Mouse (Mus musculus) forebrain, embryonic 13.5 days (tissue): Measurements from ENCODE around the gene Casp6. TPM values are rescaled to one million over a fixed set of nuclear protein-coding genes. Genes with fewer than 3 reads are reported as not detected.

Experiments used
- ATAC-seq: fragments of 200-750 bp; cut with Nextera tagmentation; 2 replicates; pipeline ENCODE4 v1.8.0; 2017
- H3K27ac ChIP-seq: fragments of 300-500 bp; sonication (generic); 2 replicates; pipeline ENCODE4 v1.5.1; 2015; ENCODE audit warnings: inconsistent platforms, mild to moderate bottlenecking, moderate library complexity
- H3K27me3 ChIP-seq: fragments of 300-500 bp; sonication (generic); 2 replicates; pipeline ENCODE4 v1.6.1; 2015; ENCODE audit warnings: mild to moderate bottlenecking, inconsistent platforms
- H3K36me3 ChIP-seq: fragments of 300-500 bp; sonication (generic); 2 replicates; pipeline ENCODE4 v1.6.1; 2015; ENCODE audit warnings: mild to moderate bottlenecking, inconsistent platforms; ENCODE audit not compliant: poor library complexity, severe bottlenecking
- H3K4me1 ChIP-seq: fragments of 300-500 bp; sonication (generic); 2 replicates; pipeline ENCODE4 v1.6.1; 2015; ENCODE audit warnings: inconsistent platforms
- H3K4me2 ChIP-seq: fragments of 300-500 bp; sonication (generic); 2 replicates; pipeline ENCODE4 v1.6.1; 2015; ENCODE audit warnings: inconsistent platforms, mild to moderate bottlenecking, moderate library complexity
- H3K4me3 ChIP-seq: fragments of 300-500 bp; sonication (generic); 2 replicates; pipeline ENCODE4 v1.5.1; 2015; ENCODE audit warnings: mild to moderate bottlenecking, inconsistent platforms
- H3K9ac ChIP-seq: fragments of 300-500 bp; sonication (generic); 2 replicates; pipeline ENCODE4 v1.6.1; 2015; ENCODE audit warnings: mild to moderate bottlenecking, inconsistent platforms
- H3K9me3 ChIP-seq: fragments of 300-500 bp; sonication (generic); replicated peaks from 2 replicates; pipeline ENCODE4 v1.6.1; 2016; ENCODE audit warnings: inconsistent platforms
- WGBS: fragments of 180-500 bp; shearing (Covaris S2); methylation state at CpG from one replicate; pipeline ENCODE4 v1.1.7; 2015; 5-methylcytosine and 5-hydroxymethylcytosine counted together
- polyA plus RNA-seq: library from polyadenylated mRNA; unstranded; fragments of >200 nt; fragmentation: Nextera tagmentation; extraction: Ambion mirVana; gene quantifications from 2 replicates; pipeline ENCODE4 v1.2.1, GENCODE M21; 2015

The Casp6 gene
- polyA plus RNA-seq, 1 experiment from 2014 or later: 44.8 TPM

- no peak for ATAC-seq
- H3K4me2 ChIP-seq: no peak overlapping the region
- H3K4me3 ChIP-seq: no peak overlapping the region
- no peaks in the 10 kb centered on the region for H3K27me3 ChIP-seq
- H3K9me3 ChIP-seq: no peaks in the 10 kb centered on the region
- no peaks in the 10 kb centered on the region for H3K4me1 ChIP-seq
- 89% methylated on average over 5 of the region's 5 CpGs for WGBS
- H3K27ac ChIP-seq: no peak overlapping the region
- H3K36me3 ChIP-seq: peaks cover 27% of the 10 kb centered on the region
- H3K9ac ChIP-seq: no peak overlapping the region
These were observed 9.2 kb upstream of the Casp6 start for GRCm38 (mm10) chr3:129892003-129892402.

- Histone ChIP-seq H3K4me1 (no peaks in the 10 kb centered on the region), H3K9me3 (no peaks in the 10 kb centered on the region), H3K4me3 (no peak overlapping the region), H3K9ac (no peak overlapping the region), H3K27ac (no peak overlapping the region), H3K36me3 (peaks cover 27% of the 10 kb centered on the region), H3K4me2 (no peak overlapping the region), H3K27me3 (no peaks in the 10 kb centered on the region)
- 94% methylated on average over 3 of the region's 3 CpGs for WGBS
- ATAC-seq: no peak
These were observed 8.1 kb upstream of the Casp6 start for GRCm38 (mm10) chr3:129893143-129893542.

- Histone ChIP-seq H3K4me1 (peaks cover 4% of the 10 kb centered on the region), H3K27me3 (no peaks in the 10 kb centered on the region), H3K27ac (no peak overlapping the region), H3K4me2 (no peak overlapping the region), H3K9ac (no peak overlapping the region), H3K4me3 (no peak overlapping the region), H3K36me3 (peaks cover 14% of the 10 kb centered on the region; the same call in 1 of the 2 replicates), H3K9me3 (no peaks in the 10 kb centered on the region)
- WGBS: 87% methylated on average over 6 of the region's 6 CpGs
- ATAC-seq: no peak
These were observed 4.6 kb upstream of the Casp6 start for GRCm38 (mm10) chr3:129896591-129896990.

DNA sequence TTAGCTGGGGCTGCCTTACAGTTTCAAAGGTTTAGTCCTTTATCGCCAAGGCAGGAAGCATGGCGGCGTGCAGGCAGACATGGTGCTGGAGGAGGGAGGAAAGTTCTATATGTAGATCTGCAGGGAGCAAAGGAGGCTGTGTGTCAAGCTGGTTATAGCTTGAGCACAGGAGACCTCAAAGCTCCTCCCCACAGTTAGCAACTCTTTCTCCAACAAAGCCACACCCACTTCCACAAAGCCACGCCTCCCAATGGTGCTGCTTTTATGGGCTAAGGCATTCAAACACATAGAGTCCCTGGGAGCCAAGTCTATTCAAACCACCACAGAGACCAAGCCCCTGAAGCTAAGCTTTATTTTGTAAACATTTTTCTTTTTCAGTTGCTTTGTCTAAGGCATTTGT is 2.3 kb upstream of the Casp6 start:
- no peak overlapping the region for H3K9ac ChIP-seq
- ATAC-seq: no peak
- no peak overlapping the region for H3K4me3 ChIP-seq
- no peak overlapping the region for H3K27ac ChIP-seq
- no peak overlapping the region for H3K4me2 ChIP-seq
- peaks cover 13% of the 10 kb centered on the region for H3K4me1 ChIP-seq
- H3K9me3 ChIP-seq: no peaks in the 10 kb centered on the region
- WGBS: 61% methylated on average over 4 of the region's 4 CpGs
- H3K27me3 ChIP-seq: no peaks in the 10 kb centered on the region
- no peaks in the 10 kb centered on the region for H3K36me3 ChIP-seq

DNA sequence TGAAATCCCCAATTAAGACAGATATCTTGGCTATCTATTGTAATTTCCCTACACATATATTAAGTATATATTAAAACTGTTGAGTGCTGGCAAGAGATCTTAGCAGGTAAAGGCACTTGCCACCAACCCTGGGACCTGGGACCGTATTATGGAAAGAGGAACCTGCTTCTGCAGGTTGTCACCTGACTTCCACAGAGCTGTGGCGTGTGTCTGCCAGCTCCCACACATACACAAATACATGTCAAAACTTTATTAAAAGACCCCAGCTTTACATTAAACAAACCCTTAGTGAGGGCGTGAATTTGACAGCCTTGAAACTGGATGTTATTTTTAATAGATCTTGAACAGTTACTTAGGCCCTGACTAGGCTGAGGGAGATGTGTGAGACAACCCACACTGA is 2.1 kb downstream of the Casp6 start:
- H3K4me1 ChIP-seq: peaks cover 13% of the 10 kb centered on the region
- WGBS: 96% methylated on average over 3 of the region's 3 CpGs
- H3K4me2 ChIP-seq: no peak overlapping the region
- H3K27me3 ChIP-seq: no peaks in the 10 kb centered on the region
- no peak for ATAC-seq
- H3K27ac ChIP-seq: no peak overlapping the region
- peaks cover 7% of the 10 kb centered on the region for H3K36me3 ChIP-seq
- H3K9me3 ChIP-seq: no peaks in the 10 kb centered on the region
- H3K4me3 ChIP-seq: no peak overlapping the region
- H3K9ac ChIP-seq: no peak overlapping the region

GRCm38 (mm10) chr3:129903866-129904265 is 2.6 kb downstream of the Casp6 start:
- no peak overlapping the region for H3K4me2 ChIP-seq
- no peak for ATAC-seq
- 91% methylated on average over 8 of the region's 8 CpGs for WGBS
- peaks cover 13% of the 10 kb centered on the region for H3K4me1 ChIP-seq
- H3K27ac ChIP-seq: no peak overlapping the region
- no peaks in the 10 kb centered on the region for H3K9me3 ChIP-seq
- H3K4me3 ChIP-seq: no peak overlapping the region
- H3K36me3 ChIP-seq: peaks cover 12% of the 10 kb centered on the region
- no peak overlapping the region for H3K9ac ChIP-seq
- H3K27me3 ChIP-seq: no peaks in the 10 kb centered on the region

DNA sequence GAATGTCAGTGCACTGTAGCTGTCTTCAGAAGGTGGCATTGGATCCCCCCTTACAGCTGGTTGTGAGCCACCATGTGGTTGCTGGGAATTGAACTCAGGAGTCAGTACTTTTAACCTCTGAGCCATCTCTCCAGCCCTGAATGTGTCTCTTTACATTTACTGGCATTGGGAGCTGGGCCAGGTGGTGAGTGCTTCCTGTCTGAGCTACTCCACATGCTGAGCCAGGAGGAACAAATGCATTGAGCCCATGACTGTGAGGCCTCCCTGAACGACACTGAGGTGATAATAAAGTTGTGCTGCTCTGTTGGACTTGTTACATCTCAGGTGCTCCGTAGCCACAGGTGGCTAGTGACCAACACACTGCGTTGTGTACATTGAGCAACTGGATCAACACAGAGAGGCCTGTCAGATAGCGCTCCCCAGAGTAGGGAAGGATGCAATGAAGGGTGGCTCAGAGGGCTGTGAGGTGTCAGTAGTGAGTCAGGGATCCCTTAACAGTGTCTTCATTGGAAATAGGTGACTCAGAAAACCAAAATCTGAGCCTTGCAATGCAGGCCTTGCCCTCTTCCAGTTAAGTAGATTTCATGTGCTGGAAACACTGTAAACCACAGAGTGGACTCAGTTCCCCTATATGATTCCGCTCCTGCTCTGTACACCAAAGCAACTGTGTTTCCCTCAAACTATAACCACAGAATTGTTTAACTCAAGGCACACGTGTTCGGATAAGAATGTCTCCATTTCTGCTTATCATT is 3.3 kb downstream of the Casp6 start:
- 94% methylated on average over 7 of the region's 7 CpGs for WGBS
- H3K36me3 ChIP-seq: peaks cover 19% of the 10 kb centered on the region
- no peak overlapping the region for H3K9ac ChIP-seq
- H3K4me3 ChIP-seq: no peak overlapping the region
- no peaks in the 10 kb centered on the region for H3K27me3 ChIP-seq
- H3K4me1 ChIP-seq: peaks cover 13% of the 10 kb centered on the region
- no peak overlapping the region for H3K27ac ChIP-seq
- no peaks in the 10 kb centered on the region for H3K9me3 ChIP-seq
- ATAC-seq: no peak
- H3K4me2 ChIP-seq: no peak overlapping the region

DNA sequence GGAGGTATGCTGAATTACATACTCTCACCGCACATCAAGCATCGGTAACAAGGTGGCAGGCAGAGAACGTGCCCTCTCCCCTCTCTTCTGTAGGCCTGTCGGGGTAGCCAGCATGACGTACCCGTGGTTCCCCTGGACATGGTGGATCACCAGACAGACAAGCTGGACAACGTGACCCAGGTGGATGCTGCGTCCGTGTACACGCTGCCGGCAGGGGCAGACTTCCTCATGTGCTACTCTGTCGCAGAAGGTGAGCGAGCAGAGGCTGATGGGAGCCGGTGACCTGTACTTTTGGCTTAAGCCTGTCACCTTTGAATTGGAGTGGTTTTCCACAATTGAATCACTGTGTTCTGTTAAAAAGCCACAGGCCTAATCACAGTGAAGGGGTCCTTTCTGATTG is 10.8 kb downstream of the Casp6 start:
- no peaks in the 10 kb centered on the region for H3K27me3 ChIP-seq
- WGBS: 95% methylated on average over 14 of the region's 14 CpGs
- no peak overlapping the region for H3K9ac ChIP-seq
- no peak overlapping the region for H3K27ac ChIP-seq
- no peak overlapping the region for H3K4me2 ChIP-seq
- H3K4me3 ChIP-seq: no peak overlapping the region
- ATAC-seq: no peak
- no peaks in the 10 kb centered on the region for H3K4me1 ChIP-seq
- peaks cover 46% of the 10 kb centered on the region for H3K36me3 ChIP-seq
- H3K9me3 ChIP-seq: no peaks in the 10 kb centered on the region

- no peak overlapping the region for H3K9ac ChIP-seq
- ATAC-seq: no peak
- H3K36me3 ChIP-seq: peaks cover 43% of the 10 kb centered on the region
- peaks cover under 1% of the 10 kb centered on the region; the same call in 1 of the 2 replicates for H3K4me1 ChIP-seq
- H3K9me3 ChIP-seq: no peaks in the 10 kb centered on the region
- 92% methylated on average over 13 of the region's 13 CpGs for WGBS
- H3K27me3 ChIP-seq: no peaks in the 10 kb centered on the region
- H3K4me2 ChIP-seq: no peak overlapping the region
- no peak overlapping the region for H3K27ac ChIP-seq
- no peak overlapping the region for H3K4me3 ChIP-seq
These were observed 12.0 kb downstream of the Casp6 start for GRCm38 (mm10) chr3:129913241-129913640.

DNA sequence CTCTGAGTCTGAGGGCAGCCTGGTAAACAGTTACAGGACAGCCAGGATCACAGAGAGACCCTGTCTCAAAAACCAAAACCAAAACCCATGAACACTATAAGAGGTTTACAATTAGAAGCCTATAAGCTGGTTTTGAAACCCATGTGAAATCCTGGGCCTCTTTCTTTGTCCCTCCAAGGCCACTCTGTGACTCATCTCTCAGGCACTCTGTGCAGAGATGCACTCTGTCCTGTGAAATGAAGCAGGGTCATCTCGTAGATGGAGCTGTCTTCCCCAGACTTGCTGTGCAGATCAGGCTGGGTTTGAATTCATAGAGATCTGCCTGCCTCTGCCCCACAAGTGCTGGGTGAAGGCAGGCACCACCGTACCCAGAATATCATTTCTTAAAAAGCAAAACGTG is 16.2 kb downstream of the Casp6 start:
- Histone ChIP-seq H3K9me3 (no peaks in the 10 kb centered on the region), H3K4me2 (no peak overlapping the region), H3K4me1 (peaks cover 5% of the 10 kb centered on the region; the same call in 1 of the 2 replicates), H3K36me3 (peaks cover 13% of the 10 kb centered on the region; the same call in 1 of the 2 replicates), H3K4me3 (no peak overlapping the region), H3K27ac (no peak overlapping the region), H3K27me3 (no peaks in the 10 kb centered on the region), H3K9ac (no peak overlapping the region)
- 79% methylated on average over 3 of the region's 3 CpGs for WGBS
- no peak for ATAC-seq

DNA sequence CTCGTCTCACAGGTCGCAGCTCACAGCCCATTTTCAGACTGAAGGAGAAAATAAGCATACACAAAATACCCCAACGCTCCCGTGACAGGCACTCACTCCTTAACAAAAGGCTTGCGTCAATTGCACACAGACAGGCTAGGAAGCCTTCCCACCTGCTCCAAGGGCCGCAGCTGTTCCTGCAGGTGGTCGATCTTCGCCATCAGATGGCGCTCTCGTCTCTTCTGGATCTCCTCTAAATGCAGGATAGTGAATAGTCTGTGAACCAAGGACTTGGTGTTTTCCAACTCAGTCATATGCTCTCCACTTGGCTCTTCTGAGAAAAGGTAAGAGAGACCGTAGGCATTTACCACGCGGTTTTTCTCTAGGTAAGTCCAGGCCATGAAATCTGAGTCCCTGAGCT is 17.2 kb downstream of the Casp6 start:
- Histone ChIP-seq H3K9ac (no peak overlapping the region), H3K4me2 (no peak overlapping the region), H3K36me3 (peaks cover 8% of the 10 kb centered on the region; the same call in 1 of the 2 replicates), H3K4me1 (peaks cover 5% of the 10 kb centered on the region; the same call in 1 of the 2 replicates), H3K27ac (no peak overlapping the region), H3K27me3 (no peaks in the 10 kb centered on the region), H3K4me3 (no peak overlapping the region), H3K9me3 (no peaks in the 10 kb centered on the region)
- peak; percentile 93 for ATAC-seq
- WGBS: 13% methylated on average over 13 of the region's 13 CpGs

DNA sequence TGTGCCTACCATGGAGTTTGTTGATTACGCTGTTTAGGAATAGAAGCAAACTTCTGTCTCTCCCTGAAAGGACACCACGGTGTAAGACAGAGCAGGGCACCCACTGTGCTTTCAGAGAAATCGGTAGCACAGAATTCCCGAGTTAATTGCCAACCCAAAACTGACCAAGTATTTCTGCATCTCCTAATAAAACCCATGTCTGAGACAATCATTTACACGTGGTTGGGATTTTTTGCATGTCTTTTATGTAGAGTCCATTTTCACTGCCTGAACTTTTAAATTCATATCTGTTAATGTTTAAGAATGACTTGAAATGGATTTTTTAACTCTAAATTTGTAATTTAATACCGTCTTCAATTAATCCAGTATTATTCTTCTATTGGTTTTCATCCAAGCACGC is 22.4 kb downstream of the Casp6 start:
- Histone ChIP-seq H3K9ac (no peak overlapping the region), H3K4me1 (peaks cover 1% of the 10 kb centered on the region; the same call in 1 of the 2 replicates), H3K36me3 (no peaks in the 10 kb centered on the region), H3K27me3 (no peaks in the 10 kb centered on the region), H3K9me3 (no peaks in the 10 kb centered on the region), H3K4me3 (no peak overlapping the region), H3K4me2 (no peak overlapping the region), H3K27ac (no peak overlapping the region)
- WGBS: 92% methylated on average over 7 of the region's 7 CpGs
- ATAC-seq: no peak

GRCm38 (mm10) chr3:129925861-129926260 is 24.6 kb downstream of the Casp6 start:
- no peaks in the 10 kb centered on the region for H3K36me3 ChIP-seq
- H3K27me3 ChIP-seq: no peaks in the 10 kb centered on the region
- no peaks in the 10 kb centered on the region for H3K4me1 ChIP-seq
- no peak for ATAC-seq
- no peak overlapping the region for H3K9ac ChIP-seq
- H3K4me2 ChIP-seq: no peak overlapping the region
- H3K9me3 ChIP-seq: no peaks in the 10 kb centered on the region
- no peak overlapping the region for H3K4me3 ChIP-seq
- WGBS: 93% methylated on average over 3 of the region's 3 CpGs
- H3K27ac ChIP-seq: no peak overlapping the region
